Mouse (Mus musculus) heart, postnatal 25 days (tissue): ENCODE results near the gene Actn1. TPM values are rescaled to one million over a fixed set of nuclear protein-coding genes. Genes with fewer than 3 reads are reported as not detected.
"Not testable (repeated sequence)": the region's sequence is repeated elsewhere in the genome, so short reads cannot be mapped to it uniquely, and the experiment has no call there.

Source experiments
- DNase-seq: peaks from one replicate; pipeline ENCODE4 v3.0.0; 2022; ENCODE audit warnings: low spot score
- intact Hi-C: fragments of 180-260 bp; cut with DNase I; formaldehyde crosslinking; loops from one replicate; pipeline ENCODE4 v1.15.1; 2025
- total RNA-seq, 2 experiments: library from RNA; stranded (reverse); gene quantifications; 2 replicates each; pipeline ENCODE4 v1.2.3; 2021

Gene Actn1
- 10 to 100 TPM; 33.9 to 38.3 TPM for total RNA-seq

DNA sequence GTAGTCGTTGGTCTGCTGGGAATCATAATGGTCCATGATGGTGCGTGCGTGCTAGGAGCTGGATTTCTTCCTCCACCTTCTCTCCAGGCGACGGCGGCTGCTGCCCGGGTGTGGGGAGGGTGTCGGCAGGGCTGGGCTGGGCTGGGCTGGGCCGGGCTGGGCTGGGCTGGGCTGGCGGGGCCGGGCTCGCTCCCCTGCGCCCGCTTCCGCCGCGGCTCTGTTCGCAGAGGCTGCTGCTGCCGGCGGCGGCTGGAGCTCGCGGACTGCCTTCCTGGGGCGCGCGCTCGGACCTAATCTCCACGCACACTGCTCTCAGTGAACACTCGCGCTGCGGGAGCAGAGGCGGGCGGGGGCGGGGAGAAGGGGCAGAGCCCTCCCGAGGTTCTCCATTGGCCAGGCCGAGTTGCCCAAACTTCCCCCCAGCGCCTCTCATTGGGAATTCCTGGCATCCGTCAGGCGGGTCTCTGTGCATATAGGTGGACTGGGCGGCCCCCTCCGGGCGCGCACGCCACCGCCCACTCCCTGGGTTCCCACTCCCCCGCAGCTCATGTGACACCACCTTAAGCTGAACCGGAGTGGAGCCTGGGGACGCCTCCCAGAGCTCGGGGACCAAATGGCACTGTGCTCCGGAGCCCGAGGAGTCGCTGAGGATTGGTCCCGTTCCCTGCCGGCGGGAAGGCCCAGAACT, at the start of gene Actn1:
Gene Actn1 (minus strand): TSS at position 316 of the 688 bp plus-strand sequence.
- intact Hi-C loops = no loop called here
- peak; percentile 85 for DNase-seq

GRCm38 (mm10) chr12:80307556-80307955, 47.4 kb upstream of the Actn1 start:
- no peak for DNase-seq
- intact Hi-C loops = no loop called here

- no peak for DNase-seq
- intact Hi-C loops = no loop called here
These were observed 44.3 kb upstream of the Actn1 start for GRCm38 (mm10) chr12:80304518-80304917.

DNA sequence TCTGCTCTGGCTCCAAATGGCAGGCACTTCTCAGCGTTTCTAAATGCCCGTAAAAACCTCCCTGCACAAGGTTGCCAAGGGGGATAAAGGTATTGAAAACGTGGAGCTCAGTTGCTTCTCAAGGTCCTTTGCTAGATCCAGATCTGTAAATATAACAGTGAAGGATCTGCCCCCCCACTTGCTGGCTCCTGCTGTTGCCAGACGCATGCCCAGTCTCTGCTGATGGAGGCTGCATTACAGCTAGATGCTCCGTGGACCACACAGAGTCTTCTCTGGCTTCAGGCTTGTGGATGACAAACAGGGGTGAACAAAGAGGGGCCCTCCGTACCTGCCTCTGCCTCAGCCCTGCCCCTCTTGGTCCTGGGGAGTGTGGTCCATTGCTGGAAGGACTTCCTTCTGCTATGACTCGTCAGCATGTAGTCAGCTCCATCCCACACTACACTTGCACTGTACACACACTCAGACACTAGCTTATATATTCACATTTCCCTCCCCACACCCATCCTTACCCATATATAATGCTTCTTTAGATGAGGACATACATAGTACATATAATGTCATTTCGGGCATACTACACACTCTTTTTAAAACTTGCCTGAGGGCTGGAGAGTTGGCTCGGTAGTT, 40.8 kb upstream of the Actn1 start:
- intact Hi-C loops = no loop called here
- no peak for DNase-seq

- no peak for DNase-seq
- intact Hi-C loops = no loop called here
These were observed 38.5 kb upstream of the Actn1 start for GRCm38 (mm10) chr12:80298714-80299113.

- DNase-seq = no peak
- intact Hi-C loops = no loop called here
These were observed 31.8 kb upstream of the Actn1 start for GRCm38 (mm10) chr12:80291895-80292435.

DNA sequence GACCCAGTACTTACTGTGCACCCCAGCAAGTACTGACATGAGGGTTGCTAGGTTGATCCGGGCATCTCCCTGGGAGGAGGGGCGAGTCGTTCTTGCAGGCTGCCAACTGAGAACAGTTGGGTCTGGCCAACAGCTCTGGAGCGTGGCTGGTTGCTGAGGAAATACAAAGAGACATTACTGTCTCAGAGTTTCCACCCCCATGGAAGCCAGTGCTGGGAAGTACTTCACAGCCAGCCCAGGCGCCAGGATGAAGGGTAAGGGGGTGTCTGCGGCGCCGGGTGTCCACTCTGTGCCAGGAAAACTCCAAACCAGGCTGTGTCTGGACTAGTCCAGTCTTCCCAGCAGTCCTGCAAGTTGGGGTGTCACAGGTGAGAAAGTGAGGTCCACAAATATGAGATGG, 30.8 kb upstream of the Actn1 start:
- intact Hi-C loops = no loop called here
- DNase-seq = peak; percentile 9

DNA sequence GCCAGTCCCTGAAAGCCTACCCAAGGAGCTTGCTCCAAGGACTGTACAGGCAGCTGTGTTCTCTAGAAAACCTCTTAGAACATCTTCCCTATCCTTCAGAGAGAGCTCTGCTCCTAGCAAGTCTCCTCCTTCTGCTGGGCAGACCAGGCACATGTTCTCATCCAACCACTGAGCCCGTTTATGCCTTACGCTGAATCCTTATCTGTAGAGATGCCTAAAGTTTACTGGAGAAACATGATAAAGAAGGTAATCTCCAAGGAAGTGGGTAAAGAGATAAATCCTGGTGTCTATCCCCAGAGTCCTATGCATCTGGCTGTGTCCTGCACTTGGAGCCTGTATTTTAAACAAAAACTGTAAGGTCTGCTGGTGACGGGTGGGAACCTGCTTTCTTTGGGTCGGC, 30.3 kb upstream of the Actn1 start:
- intact Hi-C loops = no loop called here
- DNase-seq = no peak

DNA sequence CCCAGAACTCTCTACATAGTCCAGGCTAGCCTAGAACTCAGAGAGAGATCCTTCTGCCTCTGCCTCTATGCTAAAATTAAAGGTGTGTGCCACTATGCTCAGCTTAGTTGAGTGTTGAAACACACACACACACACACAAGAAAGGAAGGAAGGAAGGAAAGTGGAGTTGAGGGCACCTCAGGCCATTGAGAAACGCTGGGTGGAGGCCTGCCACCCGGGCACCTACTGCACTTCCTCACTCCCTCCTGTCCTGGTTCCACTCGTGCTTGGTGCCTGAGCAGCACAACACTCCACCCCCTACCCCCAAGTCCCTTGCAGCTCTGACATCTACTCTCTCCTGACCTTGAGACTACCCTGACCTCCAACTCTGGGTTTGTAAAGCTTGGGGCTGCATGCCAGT, 29.6 kb upstream of the Actn1 start:
- intact Hi-C loops = no loop called here
- DNase-seq = no peak

DNA sequence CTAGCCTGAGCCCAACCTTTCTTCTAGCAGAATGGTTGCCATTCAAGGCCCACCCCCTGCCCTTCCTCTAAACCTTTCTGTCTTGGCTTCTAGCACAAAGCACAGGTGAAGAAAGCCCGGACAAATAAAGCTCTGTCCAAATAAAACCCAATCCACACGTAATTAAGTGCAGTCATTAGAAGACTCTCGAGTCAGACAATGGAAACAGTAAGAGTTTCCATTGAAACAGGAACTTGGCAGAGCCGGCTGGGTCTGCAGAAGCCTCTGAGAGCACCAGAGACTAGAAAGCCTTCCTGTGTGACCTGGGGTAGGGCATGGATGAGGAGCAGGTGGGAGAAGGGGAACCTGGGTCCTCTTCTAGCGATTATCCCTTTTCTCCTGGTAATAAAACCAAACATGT, 25.7 kb upstream of the Actn1 start:
- no peak for DNase-seq
- intact Hi-C loops = no loop called here

- intact Hi-C loops, DNase-seq: not testable (repeated sequence)
These were observed 24.1 kb upstream of the Actn1 start for GRCm38 (mm10) chr12:80284251-80284650.

- intact Hi-C loops = no loop called here
- no peak for DNase-seq
These were observed 18.7 kb upstream of the Actn1 start for GRCm38 (mm10) chr12:80278866-80279265.

GRCm38 (mm10) chr12:80277428-80277827, 17.3 kb upstream of the Actn1 start:
- DNase-seq = no peak

GRCm38 (mm10) chr12:80275187-80275820, 15.1 kb upstream of the Actn1 start:
- intact Hi-C loops = no loop called here
- DNase-seq = no peak

More at GRCm38 (mm10) chr12:80277428-80277827, 17.3 kb upstream of the Actn1 start:
- intact Hi-C loops = no loop called here

DNA sequence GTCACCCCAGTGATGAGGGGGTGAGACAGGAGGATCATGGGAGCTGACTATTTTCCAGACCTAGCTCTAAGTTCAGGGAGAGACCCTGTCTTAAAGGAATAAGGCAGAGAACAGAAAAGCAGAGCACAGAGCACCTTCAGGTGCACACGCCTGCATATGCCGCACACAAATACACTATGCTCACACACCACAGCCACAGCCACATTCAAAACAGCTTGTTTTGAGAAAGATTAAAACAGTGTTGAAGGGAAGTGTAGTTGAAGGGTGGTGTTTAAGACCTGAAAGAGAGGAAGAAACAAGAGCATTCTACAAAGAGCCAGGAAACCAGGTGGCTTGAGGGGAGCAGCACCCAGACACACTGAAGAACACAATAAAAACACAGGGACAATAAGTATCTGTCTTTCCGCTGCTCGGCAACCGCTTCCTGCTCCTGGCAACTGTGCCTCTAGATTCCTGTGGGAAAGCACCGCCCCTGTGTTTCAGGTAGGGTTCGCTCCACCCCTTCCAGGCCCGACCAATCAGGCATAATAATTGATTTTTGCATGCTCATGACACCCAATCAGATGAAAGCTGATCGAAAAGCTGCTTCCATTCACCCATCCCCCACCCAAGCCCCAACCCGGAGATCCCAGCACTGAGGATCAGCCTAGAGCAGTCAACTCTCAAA, 13.0 kb upstream of the Actn1 start:
- DNase-seq = no peak
- intact Hi-C loops = no loop called here

DNA sequence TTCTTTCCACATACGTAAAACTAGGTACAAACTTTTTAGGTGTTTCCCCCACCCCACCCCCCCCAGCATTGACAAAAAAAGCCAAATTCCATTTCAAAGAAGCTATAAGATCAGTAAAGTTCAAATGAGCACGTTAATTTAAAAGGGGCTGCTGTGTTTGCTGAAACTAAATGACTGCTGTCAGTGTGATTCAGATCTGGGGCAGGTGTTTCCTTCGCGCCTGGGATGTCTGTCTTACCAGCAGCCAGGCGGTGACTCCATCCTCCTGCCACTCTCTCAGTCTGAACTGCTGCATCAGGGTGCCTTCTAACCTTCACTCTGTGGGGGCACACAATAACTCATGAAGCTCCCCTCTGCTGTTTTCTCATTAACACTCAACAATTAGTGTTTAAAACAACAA, 11.6 kb upstream of the Actn1 start:
- intact Hi-C loops = no loop called here
- no peak for DNase-seq

DNA sequence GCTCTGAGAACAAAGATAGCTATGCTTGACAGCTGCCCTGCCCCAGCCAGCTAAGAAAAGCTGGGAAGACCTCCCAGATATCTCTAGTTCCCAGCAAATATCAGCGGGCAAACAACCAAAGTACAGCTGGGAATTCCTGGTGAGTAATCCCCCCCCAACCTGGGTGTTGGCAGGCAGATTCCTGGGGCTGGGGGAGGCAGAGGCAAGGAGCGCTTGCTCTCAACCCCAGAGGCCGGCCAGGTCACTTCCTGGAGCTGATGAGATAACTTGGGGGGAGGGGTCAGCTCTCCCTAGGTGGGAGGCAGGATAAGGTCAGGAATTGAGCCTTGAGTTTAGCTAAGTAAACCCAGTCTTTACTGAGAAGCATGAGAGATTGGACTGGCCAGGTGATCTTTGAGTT, 10.8 kb upstream of the Actn1 start:
- DNase-seq = no peak
- intact Hi-C loops = no loop called here

DNA sequence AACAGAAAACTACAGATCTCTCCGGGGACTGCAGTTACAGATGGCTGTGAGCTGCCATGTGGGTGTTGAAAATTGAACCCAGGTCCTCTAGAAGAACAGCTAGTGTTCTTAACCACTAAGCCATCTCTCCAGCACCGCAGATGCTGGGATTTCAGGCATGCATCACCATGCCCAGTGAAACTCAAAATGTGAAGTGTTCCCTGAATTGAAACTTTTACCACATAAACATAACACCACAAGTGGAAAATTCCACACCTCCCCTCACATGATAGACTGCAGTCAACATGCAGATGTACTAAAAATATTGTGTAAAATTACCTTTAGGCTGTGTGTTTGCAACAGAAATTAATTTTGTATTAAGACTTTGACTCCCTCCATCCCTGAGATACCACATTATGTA, 9.1 kb upstream of the Actn1 start:
- no peak for DNase-seq
- intact Hi-C loops = loop anchor here (5.0 kb wide), 1 partner anchor 43 kb away; no protein-coding TSS in a partner anchor

DNA sequence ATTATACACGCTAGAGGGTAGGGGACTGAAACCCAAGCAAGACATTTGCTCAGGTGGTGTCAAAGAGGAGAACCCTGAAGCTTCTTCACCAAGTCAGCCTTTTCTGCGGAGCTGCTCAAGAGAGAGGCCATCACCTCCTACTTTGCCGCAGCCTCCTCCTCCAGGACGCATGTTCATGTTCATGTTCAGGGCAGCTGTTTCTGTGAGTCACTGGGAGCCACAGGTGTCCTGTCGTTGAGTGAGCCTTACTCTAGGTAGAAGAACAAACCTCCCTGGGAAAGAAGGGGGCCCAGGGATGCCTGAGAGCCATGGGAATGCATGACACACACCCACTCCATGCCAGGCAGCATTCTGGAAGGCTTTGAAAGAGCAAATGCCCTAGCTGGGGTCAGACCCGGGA, 7.8 kb upstream of the Actn1 start:
- intact Hi-C loops = loop anchor here (5.0 kb wide), 1 partner anchor 44 kb away; no protein-coding TSS in a partner anchor
- DNase-seq = no peak

DNA sequence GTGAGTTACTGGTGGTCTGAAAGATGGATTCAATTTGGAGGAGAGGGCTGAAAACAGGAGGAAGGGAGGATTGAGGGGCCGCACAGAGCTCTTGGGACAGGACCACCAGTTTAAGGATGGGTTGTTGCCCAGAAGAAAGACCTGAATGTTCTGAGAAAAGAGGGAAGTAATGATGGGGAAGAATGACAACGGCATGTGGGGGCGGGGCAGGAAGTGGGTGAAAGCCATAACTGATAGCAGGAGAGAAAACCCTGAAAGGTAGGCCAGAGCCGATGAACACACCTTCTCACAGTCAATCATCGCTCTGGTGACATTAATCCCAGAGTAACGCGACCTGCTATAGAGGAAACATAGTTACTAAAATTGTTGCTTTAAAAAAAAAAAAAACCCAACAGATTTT, 4.2 kb upstream of the Actn1 start:
- DNase-seq, intact Hi-C loops: not testable (repeated sequence)
